Mouse (Mus musculus): Measurements from ENCODE around the gene Oasl1.

Gene Oasl1

GRCm38 (mm10) chr5:114968651-114969050, 45.6 kb downstream of the Oasl1 start:
- WGBS: 28% methylated on average over 7 of the region's 7 CpGs

GRCm38 (mm10) chr5:114969064-114969463, 46.0 kb downstream of the Oasl1 start:
- WGBS: 25% methylated on average over 4 of the region's 4 CpGs

- 55% methylated on average over 13 of the region's 13 CpGs for WGBS
These were observed 46.7 kb downstream of the Oasl1 start for GRCm38 (mm10) chr5:114969609-114970215.

GRCm38 (mm10) chr5:114970824-114971227, 47.8 kb downstream of the Oasl1 start, which contains the start of gene Hnf1a:
Hnf1a (minus strand) TSS chr5:114971094.
- WGBS: 90% methylated on average over 17 of the region's 17 CpGs

GRCm38 (mm10) chr5:114972201-114972600, 49.2 kb downstream of the Oasl1 start:
- WGBS: 85% methylated on average over 9 of the region's 9 CpGs

GRCm38 (mm10) chr5:114973131-114973530, 50.1 kb downstream of the Oasl1 start:
- WGBS: 82% methylated on average over 8 of the region's 8 CpGs

- WGBS: 33% methylated on average over 11 of the region's 11 CpGs
These were observed 55.4 kb downstream of the Oasl1 start for GRCm38 (mm10) chr5:114978473-114978872.

- WGBS: 4% methylated on average over 6 of the region's 6 CpGs
These were observed 55.8 kb downstream of the Oasl1 start for GRCm38 (mm10) chr5:114978888-114979249.

GRCm38 (mm10) chr5:114979250-114980121, 56.4 kb downstream of the Oasl1 start:
- 3% methylated on average over 32 of the region's 32 CpGs for WGBS

- 29% methylated on average over 16 of the region's 16 CpGs for WGBS
These were observed 57.2 kb downstream of the Oasl1 start for GRCm38 (mm10) chr5:114980122-114980748.

- WGBS: 66% methylated on average over 15 of the region's 15 CpGs
These were observed 59.0 kb downstream of the Oasl1 start for GRCm38 (mm10) chr5:114982001-114982400.
